Mouse (Mus musculus) hematopoietic stem cell, adult 5-6 weeks (primary cell): ENCODE data around the gene Prg3. TPM values are rescaled to one million over a fixed set of nuclear protein-coding genes. Genes with fewer than 3 reads are reported as not detected.
A peak's percentile ranks its signal among the peaks of the same experiment; 100 is the strongest.

Experiments used
- ATAC-seq, 2 experiments: fragments of 125-278 bp in 1 of 2; replicated peaks in 1 of 2; 2 replicates each; pipeline ENCODE4 v1.8.0; 2016 to 2017; ENCODE audit warnings: inconsistent platforms in 2 of 2, mild to moderate bottlenecking in 2 of 2, moderate number of reproducible peaks in 2 of 2, low read depth in 1 of 2, moderate TSS enrichment in 1 of 2; ENCODE audit not compliant: low FRiP score in 2 of 2, poor library complexity in 2 of 2, severe bottlenecking in 2 of 2, insufficient read depth in 1 of 2, low TSS enrichment in 1 of 2
- total RNA-seq: library from RNA; stranded (forward); fragments of 172-1452, 232-1000 nt; gene quantifications from 2 replicates; pipeline ENCODE4 v1.2.3, GENCODE M21; 2017

Gene Prg3
- total RNA-seq, 1 experiment from 2014 or later, result 3.0 TPM

DNA sequence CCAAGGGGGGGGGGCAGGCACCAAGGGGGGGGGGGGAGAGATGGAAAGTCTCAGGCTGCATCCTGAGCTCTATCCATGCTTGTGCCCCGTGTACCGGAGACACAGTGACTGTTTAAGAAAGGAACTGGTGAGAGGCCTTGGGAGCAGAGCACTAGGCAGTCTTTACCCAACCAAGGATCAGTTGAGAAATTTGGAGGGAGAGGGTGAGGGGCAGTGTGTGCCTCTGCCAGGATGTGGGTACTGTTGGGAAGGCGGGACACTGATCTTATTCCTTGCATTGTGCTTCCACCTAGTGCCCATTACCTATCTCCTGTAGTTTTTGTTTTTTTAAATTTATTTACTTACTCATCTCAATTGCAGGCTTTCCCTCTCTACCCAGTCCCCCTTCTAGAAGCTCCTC, 38.2 kb downstream of the Prg3 start:
- ATAC-seq, result no peak

DNA sequence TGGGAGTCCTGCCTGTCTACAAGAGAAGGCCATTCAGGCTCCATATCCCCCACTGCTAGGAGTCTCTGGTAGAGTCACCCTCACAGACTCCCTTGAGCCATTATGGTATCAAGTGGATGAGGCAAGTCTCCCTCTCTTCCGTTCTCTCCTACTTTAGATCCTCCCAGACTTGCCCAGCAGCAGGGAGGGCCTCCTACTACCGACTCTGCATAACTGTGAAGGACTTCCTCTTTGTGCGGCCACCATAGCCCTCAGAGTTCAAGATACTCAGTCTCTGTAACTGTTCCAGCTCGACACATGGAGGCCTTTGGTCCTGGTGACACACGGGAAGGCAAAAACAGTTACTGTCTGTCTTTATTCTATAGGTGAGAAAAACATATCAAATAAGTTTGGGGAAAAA, 39.3 kb downstream of the Prg3 start:
- peak; percentile 71 to 74; a peak in 3 of 4 replicates for ATAC-seq

DNA sequence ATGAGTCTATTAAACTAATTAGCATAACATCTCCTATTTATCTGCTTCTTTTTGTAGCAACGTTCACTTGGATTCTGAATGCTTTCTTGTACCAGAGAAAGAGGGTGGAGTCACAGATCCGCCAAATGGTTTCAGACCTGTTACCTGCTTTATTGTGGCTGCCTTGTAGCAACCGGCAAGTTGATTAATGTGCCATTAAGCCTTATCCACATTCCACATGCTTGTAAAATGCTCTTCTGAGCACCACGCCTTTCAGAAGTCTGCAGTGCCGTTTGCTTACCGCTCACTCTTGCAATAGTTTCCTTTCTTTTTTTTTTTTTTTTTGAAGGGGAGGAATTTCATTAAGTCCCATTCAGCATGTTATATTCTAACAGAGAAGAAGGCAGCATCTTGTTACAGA, 41.9 kb downstream of the Prg3 start:
- ATAC-seq, result no peak

DNA sequence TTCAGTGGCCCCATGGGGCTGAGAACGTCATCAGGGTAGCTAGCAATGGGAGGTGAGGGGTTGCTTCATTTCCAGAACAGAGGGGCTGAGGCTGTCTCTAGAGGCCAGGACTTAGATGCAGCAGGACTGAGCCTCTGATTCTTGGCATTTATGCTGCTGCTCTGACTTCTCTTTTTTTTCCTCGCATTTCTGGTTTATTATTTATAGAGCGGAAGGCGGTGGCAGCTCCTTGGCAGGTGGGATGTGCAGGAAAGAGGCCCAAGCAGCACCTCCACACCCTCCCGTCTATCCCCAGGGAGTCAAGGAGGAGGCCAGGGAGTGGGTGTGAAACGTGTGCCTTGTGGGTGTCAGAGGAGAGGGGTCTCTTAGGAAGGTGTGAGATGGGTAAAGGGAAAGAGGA, 43.0 kb downstream of the Prg3 start:
- peak; percentile 43 to 57 for ATAC-seq

DNA sequence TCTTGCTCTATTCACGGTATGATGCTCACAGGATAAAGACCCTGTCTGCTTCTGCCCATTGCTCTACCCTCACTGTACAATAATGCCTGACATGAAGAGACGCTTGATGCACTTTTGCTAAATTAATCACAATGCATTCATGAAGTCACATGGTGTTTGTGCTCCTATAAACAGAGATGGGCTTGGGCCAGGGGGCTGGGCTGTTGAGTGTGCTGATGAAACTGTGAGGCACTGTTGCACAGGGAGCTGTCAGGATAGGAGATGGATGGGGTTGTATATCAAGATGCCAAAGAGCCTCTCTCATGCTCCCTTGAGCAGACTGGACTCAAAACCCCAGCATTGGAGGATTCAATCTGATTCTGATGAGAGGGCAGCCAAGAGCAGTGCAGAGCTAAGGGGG, 45.1 kb downstream of the Prg3 start:
- ATAC-seq, result no peak

DNA sequence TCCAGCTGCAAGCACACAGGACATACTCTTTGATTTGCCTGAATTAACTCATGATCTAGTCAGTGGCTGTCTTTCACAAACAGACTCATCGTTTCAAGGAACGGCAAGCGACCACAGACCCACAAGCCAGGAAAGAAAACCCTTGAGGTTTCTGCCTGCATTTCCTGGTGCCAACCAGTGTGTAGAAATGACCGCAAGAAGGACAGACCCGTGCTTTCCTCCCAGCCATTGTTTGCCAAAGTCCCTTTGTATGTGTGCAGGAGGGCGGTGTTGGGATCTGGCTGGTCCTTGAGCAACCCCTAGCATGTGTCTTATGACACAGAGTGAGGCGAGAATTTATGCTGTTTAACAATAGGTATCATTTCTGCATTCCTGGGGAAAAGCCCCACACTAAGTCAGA, 46.2 kb downstream of the Prg3 start:
- peak; percentile 47 to 54 for ATAC-seq

DNA sequence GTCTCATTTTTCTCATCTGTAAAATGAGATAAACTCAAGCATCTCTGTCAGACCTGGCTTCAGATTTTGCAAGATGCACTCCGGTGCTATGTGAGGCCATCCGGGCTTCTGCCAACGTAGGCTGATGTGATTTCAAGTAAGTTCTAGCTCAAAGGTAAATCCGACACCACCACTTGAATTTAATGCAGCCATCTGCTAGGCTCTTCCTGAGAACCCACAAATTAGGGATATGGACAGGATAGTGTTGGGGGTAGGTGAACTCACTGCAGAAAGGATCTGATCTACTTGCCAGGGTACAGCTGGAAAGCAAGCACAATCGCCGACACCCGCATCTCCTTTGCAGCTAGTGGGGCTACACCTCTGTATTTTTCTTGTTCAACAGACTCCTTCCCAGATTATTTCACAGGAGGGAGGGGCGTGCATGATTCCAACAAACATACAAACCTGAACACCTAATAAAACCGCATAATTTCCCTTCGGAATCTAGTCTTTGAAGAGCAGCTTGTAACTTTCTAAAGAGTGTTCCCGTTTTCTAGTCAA, 48.6 kb downstream of the Prg3 start:
- no peak for ATAC-seq

DNA sequence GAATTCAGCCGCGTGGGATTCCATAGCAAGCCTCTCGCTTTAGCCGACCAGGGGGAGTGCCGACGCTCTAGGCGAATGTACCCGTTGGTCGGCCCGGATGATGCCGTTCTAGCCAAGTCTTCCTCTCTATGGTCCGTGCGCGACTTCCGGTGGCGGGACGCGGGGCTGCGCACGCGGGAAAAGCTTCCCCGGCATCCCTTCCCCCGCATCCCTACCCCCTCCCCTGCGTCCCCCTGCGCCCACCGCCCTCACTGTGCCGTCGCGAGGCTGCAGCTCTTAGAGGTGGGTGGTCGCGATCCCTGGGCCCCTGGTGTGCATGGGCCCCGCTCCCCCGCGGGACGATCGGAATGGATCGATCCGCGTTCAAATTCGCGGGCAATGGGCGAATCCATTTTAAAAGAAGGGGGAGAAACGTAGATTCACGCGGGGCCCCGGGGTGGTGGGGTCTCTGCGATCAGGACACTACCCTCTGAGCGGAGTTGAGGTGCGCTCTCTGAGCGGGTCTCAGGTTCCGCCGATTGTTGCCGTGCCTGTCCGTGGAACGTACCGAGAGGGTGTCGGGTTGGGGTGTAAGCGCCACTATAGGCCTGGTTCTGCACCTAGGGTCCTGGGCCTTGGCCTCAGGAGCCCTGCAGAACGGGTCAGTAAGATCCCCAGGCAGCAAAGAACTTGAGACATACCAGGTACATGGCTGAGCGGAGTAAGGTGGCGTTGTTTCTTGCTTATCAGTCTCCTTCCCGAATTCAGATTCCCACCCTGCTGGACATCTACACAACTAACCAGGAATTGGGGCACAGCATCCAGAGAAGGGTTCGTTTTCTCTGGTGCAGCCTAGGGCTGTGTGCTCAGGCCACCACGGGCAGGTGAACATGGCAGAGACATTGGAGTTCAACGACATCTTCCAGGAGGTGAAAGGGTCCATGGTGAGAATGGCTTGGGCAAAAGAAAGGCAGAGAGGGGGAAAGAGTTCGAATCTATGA, 49.3 kb downstream of the Prg3 start, which contains the start of the genes Ssrp1 and P2rx3:
Gene Ssrp1, plus strand, starts transcription at position 188 of the 980 bp plus-strand sequence.
Gene P2rx3, minus strand, starts transcription at position 416 of the 980 bp plus-strand sequence.
- ATAC-seq, result peak; percentile 81 to 85

DNA sequence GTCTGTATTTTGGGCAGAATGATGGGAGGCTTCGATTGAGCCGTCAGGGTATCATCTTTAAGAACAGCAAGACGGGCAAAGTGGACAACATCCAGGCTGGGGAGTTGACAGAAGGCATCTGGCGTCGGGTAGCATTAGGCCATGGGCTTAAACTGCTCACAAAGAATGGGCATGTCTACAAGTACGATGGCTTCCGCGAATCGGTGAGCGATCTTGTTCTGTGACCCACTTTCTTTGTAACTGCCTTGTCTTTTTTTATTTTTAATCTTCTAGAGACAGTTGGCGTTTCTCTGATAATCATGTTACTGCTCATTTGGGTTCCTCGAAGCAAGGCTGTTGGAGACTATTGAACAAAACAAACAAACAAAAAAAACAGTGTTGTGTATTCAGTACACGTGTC, 50.3 kb downstream of the Prg3 start:
- ATAC-seq, result no peak

Other genes starting within 250 kb of the Prg3 start
- 2.0 TPM in 1 of 2 replicates, not detected in the other for gene Gm19426, start 244.6 kb upstream of the Prg3 start, total RNA-seq
- gene Serping1, start 212.8 kb upstream of the Prg3 start, total RNA-seq, result 0.63 TPM in 1 of 2 replicates, not detected in the other
- 39.4 and 43.4 TPM in 2 replicates for gene Ube2l6, start 189.4 kb upstream of the Prg3 start, total RNA-seq
- gene Smtnl1, start 165.6 kb upstream of the Prg3 start, total RNA-seq, result 1.1 TPM in 2 replicates
- gene Timm10, start 161.2 kb upstream of the Prg3 start, total RNA-seq, result 20.7 and 27.7 TPM in 2 replicates
- gene Slc43a1, start 149.4 kb upstream of the Prg3 start, total RNA-seq, result 16.4 and 23.5 TPM in 2 replicates
- gene Rtn4rl2, start 101.5 kb upstream of the Prg3 start, total RNA-seq, result not detected in 2 replicates
- 58.4 and 73.4 TPM in 2 replicates for gene Slc43a3, start 51.6 kb upstream of the Prg3 start, total RNA-seq
- gene Prg2, start 7.8 kb upstream of the Prg3 start, total RNA-seq, result 86.3 and 239 TPM in 2 replicates
- 390 and 439 TPM in 2 replicates for gene Ssrp1, start 49.0 kb downstream of the Prg3 start, total RNA-seq
- gene P2rx3, start 49.2 kb downstream of the Prg3 start, total RNA-seq, result 0.69 TPM in 1 of 2 replicates, not detected in the other
- 9.9 and 15.9 TPM in 2 replicates for gene Tnks1bp1, start 59.8 kb downstream of the Prg3 start, total RNA-seq
- 0.75 TPM in 1 of 2 replicates, not detected in the other for gene Aplnr, start 148.0 kb downstream of the Prg3 start, total RNA-seq
- gene Lrrc55, start 209.0 kb downstream of the Prg3 start, total RNA-seq, result not detected in 2 replicates